Mouse (Mus musculus) common myeloid progenitor, adult 5-6 weeks (primary cell): ENCODE results near the gene Npff. TPM values are rescaled to one million over a fixed set of nuclear protein-coding genes. Genes with fewer than 3 reads are reported as not detected.

ENCODE experiments used
- ATAC-seq: replicated peaks from 2 replicates; pipeline ENCODE4 v1.8.0; 2016; ENCODE audit warnings: low read depth, mild to moderate bottlenecking, moderate TSS enrichment, inconsistent platforms; ENCODE audit not compliant: poor library complexity, severe bottlenecking
- total RNA-seq: library from RNA; stranded (forward); fragments of 200-1000, 187-1606 nt; gene quantifications from 2 replicates; pipeline ENCODE4 v1.2.3, GENCODE M21; 2017

Gene Npff
- total RNA-seq, 1 experiment from 2014 or later: 0.50 TPM

- ATAC-seq: no peak
Observed at GRCm38 (mm10) chr15:102521480-102521879, 3.3 kb downstream of the Npff start.

GRCm38 (mm10) chr15:102520416-102520815 lies 4.3 kb downstream of the Npff start:
- no peak for ATAC-seq

GRCm38 (mm10) chr15:102519211-102520141 lies 5.3 kb downstream of the Npff start:
- no peak for ATAC-seq

- ATAC-seq: no peak
Observed at GRCm38 (mm10) chr15:102518859-102519201, 5.9 kb downstream of the Npff start.

- peak; percentile 80 for ATAC-seq
Observed at GRCm38 (mm10) chr15:102517976-102518858, 6.5 kb downstream of the Npff start, which contains the start of gene Tarbp2. Tarbp2 (plus strand) TSS chr15:102518192.

- ATAC-seq: no peak
Observed at GRCm38 (mm10) chr15:102517631-102517975, 7.1 kb downstream of the Npff start.

- ATAC-seq: no peak
Observed at GRCm38 (mm10) chr15:102516728-102517404, 7.9 kb downstream of the Npff start, which contains the start of gene Map3k12. Map3k12 (minus strand) TSS chr15:102517064.

- no peak for ATAC-seq
Observed at GRCm38 (mm10) chr15:102516293-102516692, 8.4 kb downstream of the Npff start.

GRCm38 (mm10) chr15:102515791-102516190 lies 9.0 kb downstream of the Npff start:
- ATAC-seq: no peak

GRCm38 (mm10) chr15:102515261-102515660 lies 9.5 kb downstream of the Npff start:
- no peak for ATAC-seq

- ATAC-seq: no peak
Observed at GRCm38 (mm10) chr15:102513004-102513403, 11.7 kb downstream of the Npff start.

- ATAC-seq: no peak
Observed at GRCm38 (mm10) chr15:102512471-102512870, 12.3 kb downstream of the Npff start.

GRCm38 (mm10) chr15:102512010-102512409 lies 12.7 kb downstream of the Npff start:
- no peak for ATAC-seq

GRCm38 (mm10) chr15:102511285-102511833 lies 13.4 kb downstream of the Npff start:
- ATAC-seq: no peak

- ATAC-seq: peak; percentile 90
Observed at GRCm38 (mm10) chr15:102510590-102511284, 14.0 kb downstream of the Npff start.

GRCm38 (mm10) chr15:102510110-102510509 lies 14.6 kb downstream of the Npff start:
- ATAC-seq: peak; percentile 24; the same call in 1 of the 2 replicates

GRCm38 (mm10) chr15:102508336-102508735 lies 16.4 kb downstream of the Npff start:
- no peak for ATAC-seq

- ATAC-seq: no peak
Observed at GRCm38 (mm10) chr15:102507561-102507960, 17.2 kb downstream of the Npff start.

GRCm38 (mm10) chr15:102506864-102507263 lies 17.9 kb downstream of the Npff start:
- ATAC-seq: no peak
